Mouse (Mus musculus) small intestine, adult 2 months (tissue): ENCODE data around the gene Rgl2.

Experiments
- CTCF ChIP-seq: fragments of 200-500 bp; IDR thresholded peaks from 2 replicates; pipeline ENCODE4 v1.5.1; 2012; ENCODE audit warnings: low read depth, mild to moderate bottlenecking, control low read depth, inconsistent platforms, low read length, moderate library complexity, mixed read lengths; ENCODE audit not compliant: insufficient replicate concordance, insufficient read length; ENCODE audit errors: extremely low read depth
- POLR2A ChIP-seq: fragments of 200-500 bp; IDR thresholded peaks from 2 replicates; pipeline ENCODE4 v1.6.1; 2012; ENCODE audit warnings: low read depth, mild to moderate bottlenecking, control low read depth, inconsistent platforms, low read length, moderate library complexity

GRCm38 (mm10) chr17:33920282-33921097 is 8.9 kb upstream of the Rgl2 start:
- TF ChIP-seq CTCF (peak; percentile 83; the same call in 1 of the 2 replicates), POLR2A (0 out of 2 replicates have a peak, but pooled peaks have one; percentile 29)
